Mouse (Mus musculus): ENCODE data around the gene Sdccag8. TPM values are rescaled to one million over a fixed set of nuclear protein-coding genes. Genes with fewer than 3 reads are reported as not detected.
"Not testable (repeated sequence)": the region's sequence is repeated elsewhere in the genome, so short reads cannot be mapped to it uniquely, and the experiment has no call there.

Sdccag8 gene
- polyA plus RNA-seq, 1 experiment from 2014 or later, result 12.1 TPM

GRCm38 (mm10) chr1:176930981-176931500, 116.6 kb downstream of the Sdccag8 start:
- no peak overlapping the region for H3K4me2 ChIP-seq (ENCODE audit: low read length)
- H3K27me3 ChIP-seq (ENCODE audit: control insufficient read depth, insufficient read depth, low read length), result no peaks in the 10 kb centered on the region
- no peak for ATAC-seq (ENCODE audit: insufficient number of reproducible peaks, insufficient read depth, low FRiP score, low read depth)
- no peaks in the 10 kb centered on the region for H3K9me3 ChIP-seq (ENCODE audit: control insufficient read depth, low read length)
- H3K27ac ChIP-seq (replicated peaks in 1 of 2; ENCODE audit: control insufficient read depth in 1 of 2, insufficient read depth in 1 of 2, low read depth in 2 of 2, low read length in 2 of 2), result no peak overlapping the region
- peaks cover 0 to 3% of the 10 kb centered on the region in 2 experiments; a peak in 2 of 4 replicates for H3K4me1 ChIP-seq (ENCODE audit: control insufficient read depth in 2 of 2, insufficient read depth in 2 of 2, low read length in 2 of 2)
- H3K4me3 ChIP-seq (ENCODE audit: control insufficient read depth in 1 of 2, insufficient read depth in 1 of 2, low read depth in 1 of 2, low read length in 2 of 2), result no peak overlapping the region
- no peak overlapping the region for H3K9ac ChIP-seq (ENCODE audit: low read length)
- WGBS, result 80% methylated on average over 4 of the region's 4 CpGs
- no peaks in the 10 kb centered on the region for H3K36me3 ChIP-seq (ENCODE audit: control insufficient read depth, insufficient read depth, low read length)

GRCm38 (mm10) chr1:176931511-176931910, 117.1 kb downstream of the Sdccag8 start:
- Histone ChIP-seq H3K9ac (ENCODE audit: low read length) (no peak overlapping the region), H3K36me3 (ENCODE audit: control insufficient read depth, insufficient read depth, low read length) (no peaks in the 10 kb centered on the region), H3K27ac (replicated peaks in 1 of 2; ENCODE audit: control insufficient read depth in 1 of 2, insufficient read depth in 1 of 2, low read depth in 2 of 2, low read length in 2 of 2) (no peak overlapping the region), H3K4me2 (ENCODE audit: low read length) (no peak overlapping the region), H3K27me3 (ENCODE audit: control insufficient read depth, insufficient read depth, low read length) (no peaks in the 10 kb centered on the region), H3K4me1 (ENCODE audit: control insufficient read depth in 2 of 2, insufficient read depth in 2 of 2, low read length in 2 of 2) (peaks cover 0 to 3% of the 10 kb centered on the region in 2 experiments; a peak in 2 of 4 replicates), H3K9me3 (ENCODE audit: control insufficient read depth, low read length) (no peaks in the 10 kb centered on the region), H3K4me3 (ENCODE audit: control insufficient read depth in 1 of 2, insufficient read depth in 1 of 2, low read depth in 1 of 2, low read length in 2 of 2) (no peak overlapping the region)
- WGBS, result 89% methylated on average over 10 of the region's 10 CpGs
- ATAC-seq (ENCODE audit: insufficient number of reproducible peaks, insufficient read depth, low FRiP score, low read depth), result no peak

GRCm38 (mm10) chr1:176932320-176932950, 118.0 kb downstream of the Sdccag8 start:
- 80% methylated on average over 12 of the region's 12 CpGs for WGBS
- H3K4me1 ChIP-seq (ENCODE audit: control insufficient read depth in 2 of 2, insufficient read depth in 2 of 2, low read length in 2 of 2), result peaks cover 0 to 3% of the 10 kb centered on the region in 2 experiments; a peak in 2 of 4 replicates
- H3K9me3 ChIP-seq (ENCODE audit: control insufficient read depth, low read length), result no peaks in the 10 kb centered on the region
- no peak overlapping the region for H3K4me2 ChIP-seq (ENCODE audit: low read length)
- no peak overlapping the region for H3K27ac ChIP-seq (replicated peaks in 1 of 2; ENCODE audit: control insufficient read depth in 1 of 2, insufficient read depth in 1 of 2, low read depth in 2 of 2, low read length in 2 of 2)
- no peak overlapping the region for H3K4me3 ChIP-seq (ENCODE audit: control insufficient read depth in 1 of 2, insufficient read depth in 1 of 2, low read depth in 1 of 2, low read length in 2 of 2)
- no peaks in the 10 kb centered on the region for H3K27me3 ChIP-seq (ENCODE audit: control insufficient read depth, insufficient read depth, low read length)
- no peak for ATAC-seq (ENCODE audit: insufficient number of reproducible peaks, insufficient read depth, low FRiP score, low read depth)
- H3K36me3 ChIP-seq (ENCODE audit: control insufficient read depth, insufficient read depth, low read length), result no peaks in the 10 kb centered on the region
- H3K9ac ChIP-seq (ENCODE audit: low read length), result no peak overlapping the region

- Histone ChIP-seq H3K4me3 (ENCODE audit: control insufficient read depth in 1 of 2, insufficient read depth in 1 of 2, low read depth in 1 of 2, low read length in 2 of 2) (no peak overlapping the region), H3K27me3 (ENCODE audit: control insufficient read depth, insufficient read depth, low read length) (no peaks in the 10 kb centered on the region), H3K9ac (ENCODE audit: low read length) (no peak overlapping the region), H3K36me3 (ENCODE audit: control insufficient read depth, insufficient read depth, low read length) (no peaks in the 10 kb centered on the region), H3K27ac (replicated peaks in 1 of 2; ENCODE audit: control insufficient read depth in 1 of 2, insufficient read depth in 1 of 2, low read depth in 2 of 2, low read length in 2 of 2) (no peak overlapping the region), H3K9me3 (ENCODE audit: control insufficient read depth, low read length) (no peaks in the 10 kb centered on the region), H3K4me2 (ENCODE audit: low read length) (no peak overlapping the region), H3K4me1 (ENCODE audit: control insufficient read depth in 2 of 2, insufficient read depth in 2 of 2, low read length in 2 of 2) (peaks cover 0 to 3% of the 10 kb centered on the region in 2 experiments; a peak in 2 of 4 replicates)
- 54% methylated on average over 7 of the region's 7 CpGs for WGBS
- ATAC-seq (ENCODE audit: insufficient number of reproducible peaks, insufficient read depth, low FRiP score, low read depth), result no peak
Observed at GRCm38 (mm10) chr1:176933319-176933718, 118.9 kb downstream of the Sdccag8 start.

- H3K4me1 ChIP-seq (ENCODE audit: control insufficient read depth in 2 of 2, insufficient read depth in 2 of 2, low read length in 2 of 2), result peaks cover 0 to 3% of the 10 kb centered on the region in 2 experiments; a peak in 2 of 4 replicates
- H3K27ac ChIP-seq (replicated peaks in 1 of 2; ENCODE audit: control insufficient read depth in 1 of 2, insufficient read depth in 1 of 2, low read depth in 2 of 2, low read length in 2 of 2), result no peak overlapping the region
- H3K9ac ChIP-seq (ENCODE audit: low read length), result no peak overlapping the region
- H3K9me3 ChIP-seq (ENCODE audit: control insufficient read depth, low read length), result no peaks in the 10 kb centered on the region
- no peaks in the 10 kb centered on the region for H3K27me3 ChIP-seq (ENCODE audit: control insufficient read depth, insufficient read depth, low read length)
- ATAC-seq (ENCODE audit: insufficient number of reproducible peaks, insufficient read depth, low FRiP score, low read depth), result no peak
- H3K4me2 ChIP-seq (ENCODE audit: low read length), result no peak overlapping the region
- no peak overlapping the region for H3K4me3 ChIP-seq (ENCODE audit: control insufficient read depth in 1 of 2, insufficient read depth in 1 of 2, low read depth in 1 of 2, low read length in 2 of 2)
- no peaks in the 10 kb centered on the region for H3K36me3 ChIP-seq (ENCODE audit: control insufficient read depth, insufficient read depth, low read length)
- 75% methylated on average over 13 of the region's 13 CpGs for WGBS
Observed at GRCm38 (mm10) chr1:176934043-176934762, 119.7 kb downstream of the Sdccag8 start.

GRCm38 (mm10) chr1:176939901-176940341, 125.5 kb downstream of the Sdccag8 start:
- H3K27me3 ChIP-seq (ENCODE audit: control insufficient read depth, insufficient read depth, low read length), result no peaks in the 10 kb centered on the region
- H3K9ac ChIP-seq (ENCODE audit: low read length), result no peak overlapping the region
- ATAC-seq (ENCODE audit: insufficient number of reproducible peaks, insufficient read depth, low FRiP score, low read depth), result no peak
- no peaks in the 10 kb centered on the region for H3K36me3 ChIP-seq (ENCODE audit: control insufficient read depth, insufficient read depth, low read length)
- 58% methylated on average over 8 of the region's 8 CpGs for WGBS
- H3K4me2 ChIP-seq (ENCODE audit: low read length), result no peak overlapping the region
- H3K4me1 ChIP-seq (ENCODE audit: control insufficient read depth in 2 of 2, insufficient read depth in 2 of 2, low read length in 2 of 2), result no peaks in the 10 kb centered on the region
- no peak overlapping the region for H3K4me3 ChIP-seq (ENCODE audit: control insufficient read depth in 1 of 2, insufficient read depth in 1 of 2, low read depth in 1 of 2, low read length in 2 of 2)
- H3K9me3 ChIP-seq (ENCODE audit: control insufficient read depth, low read length), result no peaks in the 10 kb centered on the region
- H3K27ac ChIP-seq (replicated peaks in 1 of 2; ENCODE audit: control insufficient read depth in 1 of 2, insufficient read depth in 1 of 2, low read depth in 2 of 2, low read length in 2 of 2), result no peak overlapping the region

- H3K4me1 ChIP-seq (ENCODE audit: control insufficient read depth in 2 of 2, insufficient read depth in 2 of 2, low read length in 2 of 2); H3K27ac ChIP-seq (replicated peaks in 1 of 2; ENCODE audit: control insufficient read depth in 1 of 2, insufficient read depth in 1 of 2, low read depth in 2 of 2, low read length in 2 of 2); H3K4me3 ChIP-seq (ENCODE audit: control insufficient read depth in 1 of 2, insufficient read depth in 1 of 2, low read depth in 1 of 2, low read length in 2 of 2); H3K36me3 ChIP-seq (ENCODE audit: control insufficient read depth, insufficient read depth, low read length); H3K9me3 ChIP-seq (ENCODE audit: control insufficient read depth, low read length); ATAC-seq (ENCODE audit: insufficient number of reproducible peaks, insufficient read depth, low FRiP score, low read depth); H3K27me3 ChIP-seq (ENCODE audit: control insufficient read depth, insufficient read depth, low read length); H3K4me2 ChIP-seq (ENCODE audit: low read length); H3K9ac ChIP-seq (ENCODE audit: low read length): not testable (repeated sequence)
Observed at GRCm38 (mm10) chr1:176941286-176941990, 127.0 kb downstream of the Sdccag8 start.
